Mouse (Mus musculus) midbrain, embryonic 16.5 days (tissue): ENCODE data around the gene Egfl6. TPM values are rescaled to one million over a fixed set of nuclear protein-coding genes. Genes with fewer than 3 reads are reported as not detected.

Experiments
- ATAC-seq: fragments of 200-750 bp; cut with Nextera tagmentation; 2 replicates; pipeline ENCODE4 v1.8.0; 2017; ENCODE audit warnings: moderate TSS enrichment
- H3K27ac ChIP-seq: fragments of 300-500 bp; sonication (generic); 2 replicates; pipeline ENCODE4 v1.5.1; 2014; ENCODE audit warnings: mild to moderate bottlenecking, low read length, mixed read lengths
- H3K27me3 ChIP-seq: fragments of 300-500 bp; sonication (generic); 2 replicates; pipeline ENCODE4 v1.6.1; 2014; ENCODE audit warnings: low read depth, low read length, mixed read lengths; ENCODE audit not compliant: control insufficient read depth, insufficient read depth
- H3K36me3 ChIP-seq: fragments of 300-500 bp; sonication (generic); 2 replicates; pipeline ENCODE4 v1.6.1; 2014; ENCODE audit warnings: mild to moderate bottlenecking, low read length, moderate library complexity, mixed read lengths; ENCODE audit not compliant: control insufficient read depth, insufficient read depth
- H3K4me1 ChIP-seq: fragments of 300-500 bp; sonication (generic); 2 replicates; pipeline ENCODE4 v1.6.1; 2014; ENCODE audit warnings: mild to moderate bottlenecking, low read length, mixed read lengths; ENCODE audit not compliant: control insufficient read depth, insufficient read depth
- H3K4me2 ChIP-seq: fragments of 300-500 bp; sonication (generic); 2 replicates; pipeline ENCODE4 v1.6.1; 2014; ENCODE audit warnings: mild to moderate bottlenecking, low read length, mixed read lengths
- H3K4me3 ChIP-seq: fragments of 300-500 bp; sonication (generic); 2 replicates; pipeline ENCODE4 v1.5.1; 2014; ENCODE audit warnings: low read depth, mild to moderate bottlenecking, low read length, moderate library complexity, mixed read lengths
- H3K9ac ChIP-seq: fragments of 300-500 bp; sonication (generic); 2 replicates; pipeline ENCODE4 v1.6.1; 2014; ENCODE audit warnings: low read depth, low read length, mixed read lengths
- H3K9me3 ChIP-seq: fragments of 300-500 bp; sonication (generic); replicated peaks from 2 replicates; pipeline ENCODE4 v1.6.1; 2014; ENCODE audit warnings: mild to moderate bottlenecking, low read length, mixed read lengths; ENCODE audit not compliant: control insufficient read depth, poor library complexity, severe bottlenecking
- WGBS: fragments of 180-500 bp; shearing (Covaris S2); extraction: QIAGEN DNeasy Blood & Tissue Kit; methylation state at CpG from one replicate; pipeline ENCODE4 v1.1.7; 2014; 5-methylcytosine and 5-hydroxymethylcytosine counted together
- polyA plus RNA-seq: library from polyadenylated mRNA; unstranded; fragments of >200 nt; fragmentation: Nextera tagmentation; extraction: Ambion mirVana; gene quantifications from 2 replicates; pipeline ENCODE4 v1.2.1, GENCODE M21; 2015

Egfl6 gene
- 2.1 and 2.9 TPM in 2 replicates for polyA plus RNA-seq

DNA sequence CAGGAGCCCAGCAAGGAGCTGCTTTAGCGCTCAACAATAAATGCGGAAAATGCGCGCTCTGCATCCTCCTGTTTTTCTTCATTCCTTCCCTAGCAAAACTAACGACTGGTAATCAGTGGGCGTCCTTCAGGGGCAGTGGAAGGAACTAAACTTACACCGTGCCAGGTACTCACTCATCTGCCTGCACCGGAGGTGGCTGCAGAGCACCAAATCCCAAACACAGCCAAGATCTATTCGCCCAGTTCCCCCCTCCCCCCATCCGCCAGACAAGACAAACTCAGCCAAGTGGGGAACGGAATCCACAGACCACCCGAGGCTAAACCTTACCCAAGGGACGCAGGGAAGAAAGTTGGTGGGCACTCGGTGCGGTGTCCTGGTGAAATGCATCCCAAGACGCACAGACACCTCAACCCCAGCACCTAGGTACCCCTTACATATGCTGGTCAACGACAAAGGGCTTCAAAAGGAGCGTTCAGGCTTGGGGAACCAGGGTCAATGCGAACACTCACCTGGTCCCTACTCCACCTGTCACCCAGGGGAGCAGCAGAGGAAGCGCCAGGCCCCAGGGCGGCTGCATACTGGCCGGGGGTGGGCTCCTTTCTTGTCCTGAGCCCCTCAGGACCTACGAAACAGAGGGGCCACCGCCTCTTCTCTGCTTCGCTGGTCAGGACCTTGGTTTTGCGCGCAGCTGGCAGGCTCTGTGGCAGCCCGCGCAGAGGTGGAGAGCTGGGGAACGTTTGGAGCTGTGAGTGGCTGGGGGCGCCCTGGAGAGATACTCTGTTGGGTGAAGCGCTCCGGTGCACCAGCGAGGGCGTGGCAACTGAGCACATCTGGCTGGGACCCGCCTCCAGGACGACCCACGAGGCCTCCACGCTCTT, at the start of gene Egfl6:
TSS of gene Egfl6 (minus strand) at position 774 of the 878 bp plus-strand sequence.
- WGBS = 20% methylated on average over 30 of the region's 39 CpGs
- no peaks in the 10 kb centered on the region for H3K9me3 ChIP-seq
- H3K9ac ChIP-seq = peak within 1 kb of the TSS; percentile 63
- no peaks in the 10 kb centered on the region for H3K36me3 ChIP-seq
- H3K4me2 ChIP-seq = peak within 1 kb of the TSS; percentile 81
- no peak within 1 kb of the TSS for H3K27ac ChIP-seq
- no peaks in the 10 kb centered on the region for H3K4me1 ChIP-seq
- ATAC-seq = peak; percentile 83
- H3K27me3 ChIP-seq = peaks cover 8% of the 10 kb centered on the region
- H3K4me3 ChIP-seq = peak within 1 kb of the TSS; percentile 47

DNA sequence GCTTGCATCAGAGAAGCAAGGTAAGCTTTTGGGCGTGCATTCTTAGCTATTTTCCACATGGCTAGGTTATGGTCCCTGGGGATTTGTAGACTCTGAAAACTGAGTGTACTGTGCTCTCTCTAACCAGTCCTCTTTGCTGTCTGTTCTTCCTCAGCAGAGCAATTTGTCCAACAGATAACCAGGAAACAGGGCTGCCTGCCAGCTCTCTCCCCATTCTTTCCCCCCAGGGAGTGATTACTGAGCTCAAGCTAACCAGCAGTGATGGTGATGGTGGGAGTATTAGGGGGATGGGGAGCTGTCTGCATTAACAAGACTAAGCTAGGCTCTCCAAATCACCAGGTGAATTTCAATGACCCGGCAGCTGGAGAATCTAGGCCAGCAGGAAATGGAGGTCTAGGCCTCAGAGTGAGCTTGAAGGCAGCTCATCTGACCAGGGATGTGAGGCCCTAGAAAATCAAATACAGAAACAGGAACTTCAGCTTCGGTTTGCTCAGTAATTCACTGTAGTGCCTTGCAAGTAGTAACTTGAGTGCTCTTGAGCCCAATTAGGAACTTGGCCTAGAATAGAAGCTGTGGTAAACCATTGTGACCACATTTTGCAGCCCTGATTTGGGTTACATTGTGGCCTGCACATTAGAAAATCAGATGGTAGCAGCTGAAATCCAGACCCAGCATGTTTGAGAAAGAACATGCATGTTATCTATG, 41.5 kb upstream of the Egfl6 start:
- ATAC-seq = no peak
- Histone ChIP-seq H3K9ac (no peak overlapping the region), H3K4me3 (no peak overlapping the region), H3K27me3 (peaks cover 4% of the 10 kb centered on the region; the same call in 1 of the 2 replicates), H3K36me3 (no peaks in the 10 kb centered on the region), H3K9me3 (no peaks in the 10 kb centered on the region), H3K27ac (no peak overlapping the region), H3K4me1 (no peaks in the 10 kb centered on the region), H3K4me2 (no peak overlapping the region)
- 66% methylated on average over 3 of the region's 3 CpGs for WGBS

DNA sequence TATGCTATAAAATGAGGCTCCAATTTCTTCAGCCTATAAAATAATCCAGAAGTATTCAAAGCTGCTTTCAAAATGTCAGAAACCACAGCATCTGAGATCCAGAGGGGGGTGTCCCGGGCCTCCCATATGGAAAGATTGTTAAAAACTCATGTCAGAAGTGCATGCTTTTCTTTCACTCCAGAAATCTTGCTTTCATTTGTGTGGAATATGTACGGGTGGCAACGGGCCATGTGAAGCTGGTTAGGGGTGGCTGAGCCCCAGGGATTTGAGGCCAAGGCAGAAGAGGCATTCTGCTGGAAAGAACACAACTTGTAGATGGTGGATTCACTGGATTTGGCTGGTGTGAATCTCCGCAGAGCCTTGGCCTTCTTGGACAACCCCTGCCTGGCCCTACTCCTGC, 40.7 kb upstream of the Egfl6 start:
- no peaks in the 10 kb centered on the region for H3K9me3 ChIP-seq
- H3K36me3 ChIP-seq = no peaks in the 10 kb centered on the region
- no peaks in the 10 kb centered on the region for H3K4me1 ChIP-seq
- H3K4me2 ChIP-seq = no peak overlapping the region
- ATAC-seq = no peak
- H3K27me3 ChIP-seq = peaks cover 6% of the 10 kb centered on the region; the same call in 1 of the 2 replicates
- no peak overlapping the region for H3K4me3 ChIP-seq
- 88% methylated on average over 4 of the region's 4 CpGs for WGBS
- no peak overlapping the region for H3K9ac ChIP-seq
- H3K27ac ChIP-seq = no peak overlapping the region

DNA sequence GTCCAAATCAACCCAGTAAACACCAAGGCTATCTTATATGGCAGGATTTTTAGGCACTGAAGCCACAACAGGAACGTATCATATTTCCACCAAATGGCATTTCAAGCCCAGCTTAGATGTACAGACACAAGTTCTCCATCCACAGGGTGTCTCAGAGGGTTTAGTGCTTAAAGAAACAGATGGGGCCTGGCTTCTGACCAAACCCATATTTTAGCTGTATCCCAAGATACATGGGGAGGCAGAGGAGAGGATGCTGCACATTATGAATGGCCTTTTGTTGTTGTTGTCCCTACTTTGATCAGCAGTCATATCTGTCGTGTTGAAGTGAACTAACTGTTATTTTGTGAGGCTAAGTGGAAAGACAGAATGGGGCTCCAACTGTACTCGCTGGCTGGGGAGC, 37.7 kb upstream of the Egfl6 start:
- Histone ChIP-seq H3K9me3 (no peaks in the 10 kb centered on the region), H3K4me2 (no peak overlapping the region), H3K4me1 (no peaks in the 10 kb centered on the region), H3K9ac (no peak overlapping the region), H3K36me3 (no peaks in the 10 kb centered on the region), H3K27ac (no peak overlapping the region), H3K4me3 (no peak overlapping the region), H3K27me3 (peaks cover 10% of the 10 kb centered on the region; the same call in 1 of the 2 replicates)
- ATAC-seq = no peak
- 72% methylated on average over 3 of the region's 3 CpGs for WGBS

DNA sequence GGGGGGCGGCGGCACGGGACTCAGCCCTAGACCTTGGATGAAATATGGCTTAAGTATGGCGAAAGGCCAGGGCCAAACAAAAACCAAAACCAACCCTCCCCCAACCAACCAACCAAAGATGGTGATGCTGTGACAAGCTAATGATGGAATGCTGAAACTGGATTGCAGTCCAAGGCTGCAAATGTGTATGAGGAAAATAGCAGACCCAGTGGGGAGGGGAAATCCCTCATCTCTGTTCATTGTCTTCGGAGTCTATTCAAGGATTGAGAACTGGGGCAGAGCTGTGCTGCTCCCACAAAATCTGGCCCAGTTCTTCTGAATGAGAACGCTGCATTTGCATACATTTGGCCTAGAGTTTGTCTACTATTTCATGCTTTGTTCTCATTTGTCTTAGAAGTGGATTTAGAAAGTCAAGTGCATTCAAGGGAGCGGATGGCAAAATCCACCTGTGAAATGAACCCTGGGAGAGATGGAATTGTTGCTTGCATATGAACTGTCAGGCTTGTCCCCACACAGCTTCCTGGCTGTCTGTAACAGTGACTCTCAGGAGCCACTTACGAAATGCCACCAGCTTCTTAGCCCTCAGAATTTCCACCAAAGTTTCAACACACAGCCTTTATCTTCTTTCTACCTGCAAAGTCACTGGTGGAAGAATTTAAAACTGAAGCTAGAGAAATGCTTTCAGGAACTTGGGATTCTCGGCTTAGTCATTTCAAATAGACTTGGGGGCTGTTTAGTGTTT, 36.2 kb upstream of the Egfl6 start:
- no peaks in the 10 kb centered on the region for H3K36me3 ChIP-seq
- ATAC-seq = no peak
- WGBS = 45% methylated on average over 9 of the region's 9 CpGs
- no peak overlapping the region for H3K4me2 ChIP-seq
- H3K27ac ChIP-seq = no peak overlapping the region
- H3K4me3 ChIP-seq = no peak overlapping the region
- no peaks in the 10 kb centered on the region for H3K9me3 ChIP-seq
- H3K4me1 ChIP-seq = no peaks in the 10 kb centered on the region
- peaks cover 10% of the 10 kb centered on the region; the same call in 1 of the 2 replicates for H3K27me3 ChIP-seq
- H3K9ac ChIP-seq = no peak overlapping the region

DNA sequence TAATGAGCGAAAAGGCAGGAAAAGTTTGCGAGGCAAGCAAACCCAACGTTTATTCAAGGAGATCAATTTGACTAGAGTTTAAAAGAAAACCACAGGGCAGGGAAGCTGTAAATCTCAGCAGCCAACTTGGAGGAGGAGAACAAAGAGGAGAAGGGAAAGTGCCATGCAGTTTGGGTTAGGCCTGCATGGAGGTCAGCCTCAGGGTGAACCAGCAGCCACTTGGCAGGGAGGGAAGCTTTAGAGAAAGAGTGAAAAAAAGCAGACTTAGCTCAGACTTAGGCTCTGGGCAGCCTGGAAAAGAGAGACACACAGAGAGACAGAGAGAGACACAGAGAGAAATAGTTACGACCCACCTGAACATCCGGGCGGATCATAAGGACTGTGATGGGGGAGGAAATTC, 35.4 kb upstream of the Egfl6 start:
- Histone ChIP-seq H3K4me1 (no peaks in the 10 kb centered on the region), H3K27me3 (peaks cover 10% of the 10 kb centered on the region; the same call in 1 of the 2 replicates), H3K4me2 (no peak overlapping the region), H3K4me3 (no peak overlapping the region), H3K9ac (no peak overlapping the region), H3K27ac (no peak overlapping the region), H3K9me3 (no peaks in the 10 kb centered on the region), H3K36me3 (no peaks in the 10 kb centered on the region)
- 68% methylated on average over 6 of the region's 6 CpGs for WGBS
- ATAC-seq = no peak

DNA sequence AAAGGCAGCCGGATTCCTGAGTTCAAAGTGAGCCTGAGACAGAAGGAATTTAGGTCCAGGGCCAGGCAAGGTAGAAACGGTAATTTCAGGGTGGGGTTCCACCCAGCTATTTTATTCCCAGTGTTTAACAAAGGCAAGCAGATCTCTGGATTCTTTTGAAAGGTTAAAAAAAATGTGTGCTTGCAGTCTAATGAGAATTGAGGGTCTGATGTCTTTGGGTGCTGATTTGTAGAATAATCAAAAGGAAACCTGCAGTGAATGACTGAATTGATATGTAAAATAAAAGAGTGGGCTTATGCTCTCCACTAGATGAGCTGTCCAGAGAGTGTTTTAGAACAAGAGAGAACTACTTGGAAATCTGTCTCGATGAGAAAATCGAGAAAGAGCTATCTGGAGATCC, 33.6 kb upstream of the Egfl6 start:
- H3K27me3 ChIP-seq = peaks cover 14% of the 10 kb centered on the region
- no peaks in the 10 kb centered on the region for H3K36me3 ChIP-seq
- no peak overlapping the region for H3K9ac ChIP-seq
- H3K4me3 ChIP-seq = no peak overlapping the region
- H3K4me2 ChIP-seq = no peak overlapping the region
- no peaks in the 10 kb centered on the region for H3K4me1 ChIP-seq
- WGBS = 72% methylated on average over 4 of the region's 4 CpGs
- no peak overlapping the region for H3K27ac ChIP-seq
- no peak for ATAC-seq
- H3K9me3 ChIP-seq = no peaks in the 10 kb centered on the region

DNA sequence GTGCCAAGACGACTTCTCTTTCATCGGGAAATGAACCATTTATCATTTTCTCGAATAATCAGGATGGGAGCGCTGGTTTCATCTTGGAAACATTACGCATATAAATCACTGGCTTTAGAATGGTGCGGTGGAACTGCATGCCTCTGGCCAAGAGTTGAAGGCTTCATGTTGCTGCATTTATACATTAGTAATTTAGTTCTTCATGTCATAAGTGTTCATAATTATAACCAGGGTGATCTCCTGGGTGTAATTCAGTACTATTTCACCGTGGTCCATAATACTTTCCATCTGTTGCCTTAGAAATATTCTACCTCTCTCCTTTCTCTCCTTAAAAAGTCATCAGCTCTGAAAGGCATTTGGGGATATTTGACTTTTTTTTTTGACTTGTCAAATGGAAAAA, 29.7 kb upstream of the Egfl6 start:
- Histone ChIP-seq H3K4me1 (no peaks in the 10 kb centered on the region), H3K36me3 (no peaks in the 10 kb centered on the region), H3K9me3 (no peaks in the 10 kb centered on the region), H3K4me3 (no peak overlapping the region), H3K27me3 (peaks cover 4% of the 10 kb centered on the region; the same call in 1 of the 2 replicates), H3K27ac (no peak overlapping the region), H3K4me2 (no peak overlapping the region), H3K9ac (no peak overlapping the region)
- 72% methylated on average over 7 of the region's 7 CpGs for WGBS
- ATAC-seq = no peak
